Mouse (Mus musculus) spleen, adult 2 months (tissue): ENCODE measurements at regions not wholly inside any gene's neighbourhood (a gene's known extent, or its start where the extent isn't known, plus 50 kb on each side); places are given as distances from the start of the nearest gene placed in this dataset.
"Not testable (repeated sequence)": the region's sequence is repeated elsewhere in the genome, so short reads cannot be mapped to it uniquely, and the experiment has no call there.

ENCODE experiments used
- CTCF ChIP-seq: fragments of 200-500 bp; IDR thresholded peaks from 2 replicates; pipeline ENCODE4 v1.5.1; 2011; ENCODE audit warnings: mild to moderate bottlenecking, inconsistent platforms; ENCODE audit not compliant: insufficient read depth, insufficient read length, insufficient replicate concordance; ENCODE audit errors: extremely low read depth
- POLR2A ChIP-seq: fragments of 200-500 bp; IDR thresholded peaks from 2 replicates; pipeline ENCODE4 v1.6.1; 2011; ENCODE audit warnings: low read depth, low read length, inconsistent platforms

DNA sequence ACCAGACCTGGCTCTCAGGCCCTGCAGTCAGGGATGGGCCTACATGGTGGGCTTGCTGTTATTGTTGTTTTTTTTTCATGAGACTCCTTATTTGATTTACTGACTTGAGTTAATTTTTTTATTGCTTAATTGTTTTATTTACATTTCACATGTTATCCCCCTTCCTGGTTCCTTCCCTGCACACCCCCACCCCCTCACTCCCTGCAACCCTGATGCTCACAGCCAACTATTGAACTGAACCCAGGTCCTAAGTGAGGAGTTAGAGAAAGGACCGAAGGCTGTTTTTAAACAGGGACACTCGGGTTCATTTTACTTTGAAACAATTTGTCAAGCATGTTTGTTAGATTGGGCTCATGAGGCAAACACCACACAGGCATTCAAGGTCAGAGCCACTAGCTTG is 69.2 kb upstream of the Defb33 start:
- not testable (repeated sequence) for TF ChIP-seq CTCF, POLR2A
